Mouse (Mus musculus): ENCODE measurements around the gene Pmm2.

The Pmm2 gene

DNA sequence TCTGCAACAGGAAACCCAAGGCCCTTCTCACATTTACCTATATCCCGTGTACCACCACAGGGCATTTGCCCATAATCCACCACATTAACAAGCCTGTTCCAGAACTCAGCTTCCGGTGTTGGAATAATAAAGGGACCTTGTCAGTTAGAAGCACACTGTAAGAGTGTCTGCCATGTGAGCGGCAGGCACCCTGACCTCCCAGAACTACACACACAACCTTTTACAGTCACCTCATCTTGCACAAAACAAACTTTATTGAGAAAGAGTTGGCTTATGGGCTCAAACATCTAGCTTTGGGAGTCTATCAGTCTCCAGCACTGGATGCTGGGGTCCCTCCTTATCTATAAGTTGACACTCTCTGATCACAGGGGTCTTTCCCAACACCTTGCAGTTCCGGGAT is 20.9 kb downstream of the Pmm2 start:
- DNase-seq: no peak

DNA sequence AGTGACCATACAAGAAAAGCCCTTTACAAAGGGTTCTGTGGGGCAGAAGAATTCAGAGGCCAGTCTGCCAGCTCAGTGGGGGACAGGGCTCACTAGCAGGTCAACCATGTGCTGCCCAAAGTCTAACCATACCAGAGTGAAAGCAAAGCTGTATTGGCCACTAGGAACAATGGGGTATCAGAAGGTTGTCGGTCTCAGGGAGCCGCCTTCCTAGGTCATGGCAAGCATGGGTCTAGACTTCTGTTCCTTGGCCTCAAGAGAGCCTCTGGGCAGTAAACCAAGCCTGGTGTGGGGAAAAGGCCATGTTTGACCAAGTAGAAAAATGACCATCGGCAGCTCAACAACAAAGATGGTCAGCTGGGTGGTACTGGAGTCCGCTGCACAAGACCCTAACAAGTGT is 21.3 kb downstream of the Pmm2 start:
- no peak for DNase-seq

DNA sequence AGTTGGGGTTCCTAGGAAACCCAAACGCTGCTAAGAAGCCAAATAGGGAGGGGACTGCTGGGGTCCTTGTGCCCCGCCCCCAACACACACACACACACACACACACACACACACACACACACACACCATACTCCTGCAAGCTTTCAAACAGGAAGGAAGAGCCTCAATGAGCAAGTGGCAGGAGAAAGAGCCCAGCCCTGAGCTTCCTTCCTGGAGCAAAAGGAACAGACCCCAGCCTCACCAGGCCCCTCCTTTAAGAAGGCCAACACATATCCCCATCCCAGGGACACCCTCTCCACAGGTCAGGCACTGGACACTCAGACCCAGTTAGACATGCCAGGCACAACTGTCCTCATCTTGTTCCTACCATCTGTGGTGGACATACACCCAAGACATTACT is 25.5 kb downstream of the Pmm2 start:
- DNase-seq: no peak

DNA sequence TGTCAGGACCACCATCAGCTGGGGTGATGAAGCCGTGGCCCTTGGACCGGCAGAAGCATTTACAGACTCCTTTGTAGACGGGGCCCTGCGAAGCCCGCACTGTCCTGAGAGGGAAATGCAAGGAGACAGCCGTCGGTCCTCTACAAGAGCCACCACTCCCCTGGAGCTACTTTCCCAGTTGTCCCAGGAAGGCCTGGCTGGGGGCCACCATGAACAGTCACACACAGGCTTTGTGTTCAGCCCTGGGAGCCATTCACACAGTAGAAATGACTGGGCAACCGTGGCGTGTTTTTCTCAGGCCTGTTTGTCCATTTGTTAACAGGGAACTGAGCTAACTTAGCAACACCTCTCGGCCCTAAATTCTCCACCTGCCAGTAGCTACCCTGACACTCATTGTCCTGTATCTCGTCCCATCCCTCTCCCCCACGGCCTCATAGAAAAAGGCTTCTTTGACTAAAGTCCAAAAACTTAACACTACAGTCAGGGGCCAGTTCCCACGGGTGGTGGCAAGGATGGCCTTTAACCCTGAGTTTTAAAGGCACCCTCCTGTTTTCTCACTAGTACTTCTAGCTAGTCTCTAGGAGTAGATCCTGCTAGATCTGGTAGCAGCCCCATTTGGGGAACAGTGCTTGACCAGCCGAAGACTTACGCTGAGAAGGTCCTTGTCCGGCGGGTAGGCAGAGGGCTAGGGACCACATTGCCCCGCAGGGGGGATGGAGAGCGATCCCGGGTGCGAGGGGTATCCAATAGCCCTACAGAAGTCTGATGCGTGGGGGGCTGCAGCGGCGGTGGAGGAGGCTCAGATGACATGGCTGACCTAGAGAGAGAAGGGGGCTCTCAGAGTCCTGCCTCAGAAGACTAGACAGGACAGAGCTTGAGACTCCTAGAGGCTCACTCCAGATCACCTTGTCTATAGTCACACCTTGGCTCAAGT is 26.4 kb downstream of the Pmm2 start:
- DNase-seq: no peak

DNA sequence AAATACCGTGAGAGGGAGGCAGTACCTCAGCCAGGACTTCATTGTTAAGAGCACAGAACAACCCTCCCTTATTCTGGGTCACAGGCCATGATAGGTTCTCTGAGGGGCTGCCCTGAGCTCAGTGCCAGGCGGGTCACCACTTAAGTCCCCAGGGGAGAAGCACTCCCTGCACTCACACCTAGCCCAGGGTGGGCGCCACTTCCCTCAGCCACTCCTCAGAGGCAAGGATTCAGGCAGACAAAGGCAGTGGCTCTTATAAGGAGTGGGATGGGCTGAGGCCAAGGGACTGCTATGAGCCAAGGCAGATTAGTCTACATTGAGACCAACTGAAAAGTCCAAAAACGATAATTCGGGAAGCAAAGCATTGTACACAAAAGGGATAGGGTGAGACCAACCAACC is 27.9 kb downstream of the Pmm2 start:
- DNase-seq: no peak

DNA sequence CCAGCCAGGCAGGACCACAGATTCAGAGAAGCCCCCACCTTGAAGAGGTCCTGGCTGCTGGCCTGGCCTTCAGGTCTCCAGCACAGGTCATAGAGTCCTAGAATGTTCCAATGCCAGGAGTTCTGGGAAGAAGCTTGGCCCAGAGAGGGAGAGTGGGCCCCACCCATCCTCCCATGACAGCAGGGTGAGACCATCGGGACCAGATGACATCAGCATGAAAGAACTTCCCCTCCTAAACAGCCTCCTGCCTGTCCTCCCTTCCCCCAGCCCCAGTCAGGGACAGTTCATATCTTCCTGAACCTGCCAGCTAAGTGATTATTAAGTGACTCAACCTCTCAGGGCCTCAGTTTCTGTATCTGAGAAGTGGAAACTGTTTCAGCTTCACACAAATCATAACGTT is 29.0 kb downstream of the Pmm2 start:
- peak; percentile 35 for DNase-seq

DNA sequence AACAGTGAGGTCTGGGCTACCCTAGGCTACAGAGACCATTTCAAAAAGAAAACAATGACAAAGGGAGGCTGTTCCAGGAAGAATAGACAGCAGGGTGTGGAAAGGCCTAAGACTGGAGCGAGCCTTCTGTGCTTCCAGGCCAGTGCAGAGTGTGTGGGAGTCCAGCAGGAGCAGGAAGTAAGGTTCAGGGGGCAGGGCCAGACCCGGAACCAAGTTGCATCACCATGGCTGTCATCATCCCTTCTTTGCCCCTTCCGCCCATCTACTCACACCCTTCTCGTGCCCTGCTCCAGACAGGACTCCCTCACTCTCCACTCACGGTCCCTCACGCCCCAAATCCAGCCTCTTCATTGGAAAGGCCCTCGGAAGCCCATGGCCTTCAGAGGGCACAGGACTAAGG is 29.8 kb downstream of the Pmm2 start:
- no peak for DNase-seq

DNA sequence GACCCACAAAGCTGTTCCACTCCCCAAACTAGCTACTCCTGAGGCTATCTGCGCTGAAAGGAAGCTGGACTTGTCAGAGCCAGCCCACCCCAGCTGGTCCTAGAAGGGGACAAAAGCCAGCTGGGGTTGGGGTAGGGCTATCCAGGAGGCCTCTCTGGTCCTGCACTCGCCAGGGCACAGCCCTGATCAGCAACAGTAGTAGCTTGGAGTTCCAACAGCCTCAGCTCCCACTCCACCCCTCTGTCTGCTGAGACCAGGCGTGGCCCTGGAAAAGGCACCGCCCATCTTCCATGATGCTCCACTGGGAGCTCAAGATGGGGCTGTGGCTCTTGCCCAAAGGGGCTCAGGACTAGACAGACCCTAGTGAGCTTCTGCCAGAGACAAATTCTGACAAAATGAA is 30.3 kb downstream of the Pmm2 start:
- peak; percentile 59 for DNase-seq

DNA sequence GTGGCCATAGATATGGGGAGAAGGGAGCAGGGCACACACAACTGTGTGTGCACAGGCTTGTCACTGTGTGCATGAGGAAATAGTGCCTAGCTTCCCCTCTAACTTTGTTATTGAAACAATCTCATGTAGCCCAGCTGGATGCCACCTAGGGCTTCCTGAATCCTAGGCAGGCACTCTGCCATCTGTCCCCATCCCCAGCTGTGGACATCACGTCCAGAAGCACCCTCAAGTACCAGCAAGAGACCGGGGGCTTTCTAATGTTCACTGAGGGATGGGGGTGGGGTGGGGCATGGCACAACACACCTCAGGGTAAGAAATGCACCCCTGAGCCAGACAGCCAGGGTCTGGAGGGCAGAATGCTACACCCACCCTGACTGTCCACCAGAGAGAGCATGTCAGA is 30.9 kb downstream of the Pmm2 start:
- no peak for DNase-seq

DNA sequence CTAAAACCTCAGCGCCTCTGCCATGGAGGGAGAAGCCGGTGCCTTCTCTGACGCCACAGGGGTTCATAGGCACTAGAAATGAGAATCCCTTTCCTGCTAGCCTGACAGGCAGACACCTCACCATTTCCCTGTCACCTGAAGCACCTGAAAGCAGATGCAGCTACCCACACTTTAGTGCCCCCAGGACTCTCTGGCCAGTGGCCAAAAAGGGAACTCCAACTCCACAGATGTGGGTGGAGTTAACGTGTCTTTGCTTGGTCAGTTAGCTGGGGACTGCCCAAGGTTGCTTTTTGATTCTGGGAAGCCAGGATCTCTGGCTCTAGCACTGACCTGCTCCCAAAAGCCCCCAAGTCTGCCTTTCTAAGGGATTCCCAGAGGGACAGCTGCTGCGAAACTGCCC is 32.0 kb downstream of the Pmm2 start:
- DNase-seq: no peak

DNA sequence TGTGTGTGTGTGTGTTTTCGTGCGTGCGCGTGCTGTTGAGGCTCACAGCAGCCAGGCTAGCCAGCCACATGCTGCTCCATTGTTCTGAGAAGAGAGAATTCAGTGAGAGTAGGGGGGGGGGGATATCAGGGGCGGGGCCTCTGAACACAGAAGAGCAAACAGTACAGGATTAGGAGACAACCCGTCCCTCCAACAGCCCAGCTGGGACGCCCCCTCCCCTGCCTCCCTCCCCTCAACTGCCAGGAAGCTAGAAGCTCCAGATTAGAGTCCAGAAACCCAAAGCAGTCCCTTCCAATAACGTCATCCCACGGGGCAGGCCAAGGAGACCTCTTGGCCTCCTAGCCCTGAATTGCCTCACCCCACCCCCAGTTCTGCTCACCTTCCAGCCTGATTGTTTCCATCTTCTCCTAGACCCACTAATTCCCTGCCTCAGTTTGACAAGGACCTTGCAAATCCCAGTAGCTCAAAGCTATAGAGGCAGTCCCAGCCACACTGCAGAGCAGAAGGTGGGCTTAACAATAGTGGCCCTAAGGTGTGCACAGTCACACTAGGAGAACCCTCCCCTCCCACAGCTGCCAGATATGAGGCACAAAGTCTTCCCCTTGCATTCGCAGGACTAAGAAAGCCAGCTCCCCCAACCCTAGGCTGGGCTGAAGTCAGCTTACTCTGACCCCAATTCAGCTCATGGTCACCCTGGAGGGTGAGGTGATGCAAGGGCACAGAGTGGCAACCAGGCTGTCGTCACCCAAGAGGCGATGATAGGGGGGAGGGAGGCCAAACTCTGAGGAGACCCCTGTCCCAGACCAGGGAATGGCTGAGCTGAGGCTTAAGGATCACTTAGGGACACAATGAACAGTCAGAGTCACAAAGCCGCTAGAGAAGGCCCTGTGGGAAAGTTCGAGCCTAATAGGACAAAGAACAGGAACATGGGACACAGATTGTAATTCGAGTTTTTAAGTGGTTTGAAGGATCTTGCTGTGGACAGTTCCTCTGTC is 32.9 kb downstream of the Pmm2 start:
- no peak for DNase-seq

DNA sequence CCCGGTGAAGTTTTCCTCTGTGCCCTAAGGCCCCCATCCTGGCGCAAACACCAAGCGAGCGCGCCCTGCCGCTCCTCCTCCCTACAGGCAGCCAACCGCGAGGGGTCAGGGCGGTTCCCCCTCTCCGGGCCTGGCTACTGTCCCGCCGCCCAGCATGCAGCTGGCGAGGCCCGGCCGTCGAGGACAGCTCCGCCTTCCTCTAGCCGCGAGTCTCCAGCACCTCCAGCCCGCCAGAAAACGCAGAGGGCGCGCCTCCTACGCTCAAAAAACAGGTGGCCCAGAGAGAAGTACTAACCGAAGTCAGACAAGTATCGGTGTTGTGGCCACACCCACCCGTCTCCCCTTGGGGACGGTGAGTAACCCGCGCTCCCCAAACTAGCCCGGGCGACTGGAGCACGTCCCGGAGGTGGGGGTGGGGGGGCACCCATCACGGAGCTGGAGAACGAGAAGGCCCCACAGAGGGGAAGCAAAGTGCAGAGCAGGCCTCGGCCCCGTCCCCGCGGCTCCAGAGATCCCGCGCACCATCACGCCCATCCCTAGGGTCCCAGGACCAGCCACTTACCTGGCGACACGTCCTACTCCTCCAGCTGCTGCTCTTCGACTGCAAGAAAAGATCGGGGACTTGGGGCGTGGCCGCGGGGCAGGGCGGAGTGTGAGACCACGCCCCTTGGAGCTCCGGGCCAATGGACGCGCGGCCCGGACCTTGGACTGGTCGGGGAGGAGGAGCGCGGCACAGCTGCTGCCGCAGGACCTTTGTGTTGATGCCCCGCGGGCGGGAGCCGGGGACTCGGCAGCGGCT is 34.3 kb downstream of the Pmm2 start, which contains the start of gene Carhsp1:
Gene Carhsp1 (minus strand): TSS at position 605 of the 799 bp plus-strand sequence.
- DNase-seq: peak; percentile 98

DNA sequence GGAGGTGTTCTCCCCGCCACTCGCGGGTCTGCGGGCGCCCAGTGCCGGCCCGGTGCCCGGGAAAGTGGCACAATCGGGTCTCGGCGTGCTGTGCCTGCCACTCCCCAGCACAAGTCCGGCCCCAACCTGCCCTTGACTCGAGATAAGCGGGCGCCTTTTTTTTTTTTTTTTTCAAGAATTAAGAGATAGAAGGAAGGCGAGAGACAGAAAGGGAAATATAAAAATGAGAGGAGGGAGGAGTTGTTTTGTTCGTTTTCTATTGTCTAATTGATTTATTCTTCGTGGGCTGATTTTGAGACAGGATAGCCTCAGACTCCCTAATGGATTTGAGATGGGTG is 34.8 kb downstream of the Pmm2 start:
- DNase-seq: no peak

DNA sequence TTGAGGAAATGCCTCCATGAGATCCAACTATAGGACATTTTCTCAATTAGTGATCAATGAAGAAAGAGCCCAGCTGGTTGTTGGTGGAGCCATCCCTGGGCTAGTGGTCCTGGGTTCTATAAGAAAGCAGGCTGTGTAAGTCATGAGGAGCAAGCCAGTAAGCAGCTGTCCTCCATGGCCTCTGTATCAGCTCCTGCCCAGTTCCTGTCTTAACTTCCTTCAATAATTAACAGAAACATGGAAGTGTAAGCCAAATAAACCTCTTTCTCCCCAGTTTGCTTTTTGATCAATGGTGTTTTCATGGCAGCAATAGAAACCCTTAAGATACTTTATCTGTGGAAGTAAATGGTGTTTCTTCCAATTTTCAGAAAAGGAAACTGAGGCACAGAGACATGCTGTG is 35.3 kb downstream of the Pmm2 start:
- DNase-seq: no peak

DNA sequence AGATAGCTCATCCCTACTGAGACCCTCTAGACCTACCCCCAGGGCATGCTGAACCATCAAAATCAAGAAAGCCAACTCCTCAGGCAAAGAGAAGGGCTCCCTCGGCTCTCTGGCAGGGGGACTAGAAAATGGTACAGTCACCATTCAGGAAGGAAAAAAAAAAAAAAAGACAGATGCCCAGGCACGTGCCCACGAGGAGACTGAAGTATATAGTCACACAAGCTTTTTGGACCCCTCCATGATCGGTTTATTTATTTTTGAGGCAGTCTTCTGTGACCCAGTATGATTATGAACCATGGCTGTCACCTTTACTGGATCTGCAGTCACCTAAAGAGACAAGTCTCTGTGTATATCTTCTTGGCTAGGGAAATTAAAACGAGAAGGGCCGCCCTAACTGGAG is 35.9 kb downstream of the Pmm2 start:
- DNase-seq: no peak

DNA sequence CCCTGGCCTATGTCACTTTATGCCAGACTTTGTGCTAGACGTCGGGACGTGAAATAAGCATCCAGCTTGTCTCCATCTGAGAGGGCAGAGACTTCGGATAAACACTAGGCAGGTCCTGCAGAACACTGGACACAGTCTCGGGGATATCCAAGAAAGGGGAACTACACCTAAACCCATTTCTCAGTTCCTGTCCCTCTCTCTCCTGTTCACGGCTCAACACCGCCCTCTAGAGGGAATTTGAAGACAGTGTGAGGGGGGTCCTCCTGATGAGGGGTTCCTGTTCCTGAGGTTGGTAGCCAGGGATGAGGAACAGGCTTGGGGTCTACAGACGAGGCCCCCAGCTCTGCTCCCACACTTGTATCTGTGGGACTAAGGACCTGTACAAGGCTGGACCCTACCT is 36.7 kb downstream of the Pmm2 start:
- peak; percentile 73 for DNase-seq

DNA sequence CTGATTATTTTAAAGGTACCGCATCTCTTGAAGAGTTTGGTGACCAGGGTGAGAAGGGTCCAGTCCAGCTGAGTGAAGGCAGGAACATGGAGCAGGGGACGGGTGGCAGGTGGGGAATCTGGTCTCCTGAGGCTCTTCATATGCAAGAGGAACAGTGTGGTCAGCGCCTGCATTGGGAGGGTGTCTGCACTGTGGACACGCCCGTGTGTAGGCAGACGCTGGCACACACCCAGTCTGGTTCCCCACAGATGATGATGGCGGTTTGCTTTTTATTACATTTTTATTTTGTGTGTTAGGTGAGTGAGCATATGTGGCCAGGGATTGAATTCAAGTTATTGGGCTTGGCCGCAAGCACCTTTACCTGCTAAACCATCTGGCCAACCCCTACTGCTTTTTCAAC is 38.1 kb downstream of the Pmm2 start:
- DNase-seq: peak; percentile 85

DNA sequence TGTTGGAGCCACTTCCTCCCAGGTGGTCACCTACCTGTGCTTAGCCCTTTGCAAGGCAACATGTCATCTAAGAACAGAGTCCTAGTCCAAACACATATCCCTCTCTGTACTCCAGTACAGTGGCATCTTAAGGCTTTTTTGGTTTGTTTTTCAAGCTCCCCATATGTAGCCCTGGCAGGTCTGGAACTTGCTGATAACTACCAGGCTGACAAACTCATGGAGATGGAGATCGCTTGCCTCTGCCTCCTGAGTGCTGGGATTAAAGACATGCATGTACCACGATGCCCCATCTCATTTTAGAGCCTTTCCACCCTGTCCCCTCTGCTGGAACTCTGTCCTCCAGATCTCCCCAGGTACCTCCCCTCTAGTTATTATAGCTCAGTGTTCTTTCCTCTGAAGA is 38.8 kb downstream of the Pmm2 start:
- peak; percentile 76 for DNase-seq

DNA sequence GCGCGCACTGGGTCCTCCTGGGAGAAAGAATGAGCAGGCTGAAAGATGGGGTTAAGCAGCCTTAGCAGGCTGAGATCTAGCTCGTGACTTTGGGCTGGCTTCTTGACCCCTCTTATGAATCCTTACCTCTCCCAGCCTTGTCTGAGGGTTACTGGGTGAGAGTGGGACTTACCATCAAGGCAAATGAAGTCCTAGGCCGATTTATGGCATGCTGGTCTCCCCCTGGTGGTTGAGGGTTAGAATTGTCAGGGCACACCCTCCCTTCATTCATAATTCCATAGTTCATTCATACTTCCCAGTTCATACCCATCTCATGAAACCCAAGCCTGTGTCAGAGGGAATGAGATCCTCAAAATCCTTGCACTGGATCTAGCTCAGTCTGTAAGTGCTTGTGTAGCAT is 39.3 kb downstream of the Pmm2 start:
- peak; percentile 71 for DNase-seq

DNA sequence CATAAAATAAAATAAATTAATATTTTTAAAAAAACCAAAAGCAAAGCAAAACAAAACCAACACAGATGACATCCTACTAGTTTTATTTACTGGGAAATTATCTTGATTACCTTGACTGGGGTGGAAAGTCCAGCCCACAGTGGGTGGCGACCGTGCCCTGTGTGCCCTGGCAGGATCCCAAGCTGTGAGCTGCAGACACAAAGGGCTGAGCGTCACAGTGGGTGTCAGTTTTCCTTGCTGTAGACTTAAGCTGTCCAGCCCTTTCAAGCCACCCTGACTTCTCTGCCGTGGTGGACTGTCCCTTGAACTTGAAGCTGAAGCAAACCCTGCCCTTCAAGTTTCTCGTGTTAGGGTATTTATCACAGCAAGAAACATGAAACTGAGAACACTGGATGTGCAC is 40.6 kb downstream of the Pmm2 start:
- peak; percentile 75 for DNase-seq

DNA sequence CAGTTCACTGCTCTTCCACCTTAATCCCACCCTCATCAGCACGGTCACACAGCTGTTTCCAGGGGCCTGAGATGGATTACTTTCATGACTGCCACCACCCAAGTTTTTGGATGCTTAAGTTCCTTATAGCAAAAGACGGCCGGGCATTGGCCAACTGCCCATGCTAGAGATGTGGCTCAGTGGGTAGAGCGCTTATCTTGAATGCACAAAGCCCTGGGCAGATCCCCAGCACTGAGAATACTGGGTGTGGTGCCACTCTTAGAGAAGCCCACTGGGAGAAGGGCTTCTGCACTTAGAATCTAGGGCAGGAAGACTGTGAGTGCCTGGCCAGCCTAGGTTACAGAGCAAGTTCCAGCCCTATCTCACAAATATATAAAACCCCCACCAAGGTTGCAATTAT is 41.2 kb downstream of the Pmm2 start:
- peak; percentile 74 for DNase-seq

DNA sequence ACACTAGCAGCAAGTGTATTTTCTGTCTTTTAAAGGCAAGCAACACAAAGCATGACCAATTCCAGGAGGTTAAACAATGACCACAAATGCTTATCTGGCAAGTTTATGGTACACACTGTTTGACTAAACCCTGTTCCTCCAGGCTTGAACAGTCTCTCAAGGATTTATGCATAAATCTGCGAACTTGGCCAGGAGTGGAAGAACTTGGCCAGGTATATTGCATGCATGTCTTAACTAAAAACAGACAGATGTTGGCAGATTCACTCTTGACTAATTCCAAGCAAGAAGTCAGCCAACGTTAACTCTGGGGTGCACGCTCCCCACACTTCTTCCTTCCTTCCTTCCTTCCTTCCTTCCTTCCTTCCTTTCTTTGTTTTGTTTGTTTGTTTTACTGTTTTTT is 42.3 kb downstream of the Pmm2 start:
- DNase-seq: no peak

DNA sequence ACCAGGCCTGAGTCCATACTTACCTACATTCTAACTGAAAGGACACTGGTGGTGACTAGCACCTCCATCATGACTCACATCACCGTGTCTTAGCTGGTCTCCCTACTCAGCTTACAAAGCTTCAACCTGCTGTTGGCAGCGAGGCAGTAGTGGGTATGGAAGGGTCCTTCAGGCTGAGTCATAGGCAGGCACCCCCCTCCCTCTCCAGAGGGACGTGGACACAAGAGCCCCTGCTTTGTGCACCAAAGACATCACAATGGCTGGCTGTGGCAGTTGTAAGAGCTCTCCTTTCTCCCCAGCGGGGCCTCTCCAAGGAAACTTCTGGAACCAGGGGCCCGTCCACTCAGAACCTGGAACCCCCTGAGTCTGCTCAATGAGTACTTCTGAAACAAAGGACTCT is 43.0 kb downstream of the Pmm2 start, which contains the start of gene Gm5767:
Gene Gm5767 (plus strand): TSS at position 301 of the 400 bp plus-strand sequence.
- no peak for DNase-seq
